Mouse (Mus musculus) megakaryocyte, embryonic 14.5 days (primary cell): ENCODE data around the gene Snrpb2.

ENCODE experiments used
- FLI1 ChIP-seq: IDR thresholded peaks from 2 replicates; pipeline ENCODE4 v1.6.1; 2012; ENCODE audit warnings: low read length, inconsistent platforms, mixed read lengths
- GATA1 ChIP-seq: IDR thresholded peaks from 3 replicates; pipeline ENCODE4 v1.6.1; 2012; ENCODE audit warnings: mixed read lengths, low read length, inconsistent platforms, borderline replicate concordance

DNA sequence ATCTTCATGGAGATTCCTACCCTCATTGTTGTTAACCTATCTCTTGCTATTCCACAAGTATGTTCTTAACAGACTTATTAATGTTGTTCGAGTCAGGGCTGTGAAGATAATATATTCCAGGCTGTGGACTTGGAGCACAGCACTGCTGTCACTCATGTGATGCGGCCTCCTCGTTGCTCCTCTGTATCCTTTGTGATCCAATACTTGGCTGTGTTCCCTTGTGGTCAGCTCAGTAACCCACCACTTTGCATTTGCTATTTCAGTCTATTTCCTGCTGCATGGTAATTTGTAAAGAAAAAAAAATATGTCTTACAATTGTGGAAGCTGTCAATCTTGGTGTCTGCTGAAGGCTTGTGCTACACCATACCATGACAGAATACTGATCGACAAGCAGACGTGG, 49.8 kb upstream of the Snrpb2 start:
- TF ChIP-seq GATA1 = no peak
- TF ChIP-seq FLI1 = no peak
